Mouse (Mus musculus): ENCODE measurements around the gene Entpd8. TPM values are rescaled to one million over a fixed set of nuclear protein-coding genes. Genes with fewer than 3 reads are reported as not detected.

Entpd8 gene
- total RNA-seq, 1 experiment = not detected

DNA sequence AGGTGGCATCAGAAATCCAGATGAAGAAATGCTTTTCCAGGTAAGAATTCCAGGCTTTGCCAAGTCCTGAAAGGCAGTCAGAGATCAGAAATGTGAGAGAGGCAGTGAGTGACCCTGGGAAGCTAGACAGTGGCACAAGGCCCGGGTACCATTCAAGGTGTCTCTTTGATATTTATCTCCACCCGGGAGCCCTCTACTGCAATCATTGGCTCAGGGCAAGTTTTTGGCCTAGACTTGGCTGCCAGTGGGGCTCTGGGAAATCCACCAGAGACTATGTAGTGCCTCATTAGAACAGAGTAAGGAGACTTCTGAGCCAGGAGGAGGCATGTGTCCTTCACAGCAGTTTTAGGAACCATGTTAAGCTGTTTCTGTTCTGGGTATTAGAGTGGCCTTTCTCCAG, 42.6 kb downstream of the Entpd8 start:
- Histone ChIP-seq H3K4me1 (ENCODE audit: control insufficient read depth in 2 of 2, insufficient read depth in 2 of 2, low read length in 2 of 2, poor library complexity in 1 of 2) (no peaks in the 10 kb centered on the region; a peak in 2 of 4 replicates), H3K9me3 (ENCODE audit: control insufficient read depth, insufficient read depth, low read depth, low read length) (no peaks in the 10 kb centered on the region), H3K27ac (ENCODE audit: insufficient read depth, low read depth, low read length, poor library complexity, severe bottlenecking) (no peak overlapping the region), H3K36me3 (ENCODE audit: control insufficient read depth, insufficient read depth, low read length, poor library complexity, severe bottlenecking) (no peaks in the 10 kb centered on the region), H3K4me3 (ENCODE audit: insufficient read depth in 1 of 2, low read depth in 1 of 2, low read length in 2 of 2, poor library complexity in 1 of 2, severe bottlenecking in 1 of 2) (no peak overlapping the region), H3K9ac (ENCODE audit: insufficient read depth, low read depth, low read length, poor library complexity, severe bottlenecking) (no peak overlapping the region)
- in situ Hi-C loops (cut with MboI; ENCODE audit: low sequenced_read_pairs in 2 of 2, unreplicated experiment in 2 of 2) = no loop called here
- DNase-seq (ENCODE audit: low read depth, low spot score) = no peak
- TF ChIP-seq MAFK (IDR thresholded peaks at IDR 0.05; ENCODE audit: insufficient read depth, low read depth, low read length) = no peak
- no peak for TF ChIP-seq ZC3H11A (IDR thresholded peaks at IDR 0.05; ENCODE audit: borderline replicate concordance, low read depth, low read length)
- TF ChIP-seq ZNF384 (IDR thresholded peaks at IDR 0.05; ENCODE audit: low read depth, low read length) = no peak
- TF ChIP-seq HCFC1 (IDR thresholded peaks at IDR 0.05; ENCODE audit: borderline replicate concordance, insufficient read depth, low read length) = no peak
- TF ChIP-seq CHD2 (IDR thresholded peaks at IDR 0.05; ENCODE audit: low read depth, low read length) = no peak

- in situ Hi-C loops (cut with MboI; ENCODE audit: low sequenced_read_pairs in 2 of 2, unreplicated experiment in 2 of 2) = no loop called here
- Histone ChIP-seq H3K4me3 (ENCODE audit: insufficient read depth in 1 of 2, low read depth in 1 of 2, low read length in 2 of 2, poor library complexity in 1 of 2, severe bottlenecking in 1 of 2) (no peak overlapping the region), H3K9me3 (ENCODE audit: control insufficient read depth, insufficient read depth, low read depth, low read length) (no peaks in the 10 kb centered on the region), H3K9ac (ENCODE audit: insufficient read depth, low read depth, low read length, poor library complexity, severe bottlenecking) (no peak overlapping the region), H3K27ac (ENCODE audit: insufficient read depth, low read depth, low read length, poor library complexity, severe bottlenecking) (no peak overlapping the region), H3K4me1 (ENCODE audit: control insufficient read depth in 2 of 2, insufficient read depth in 2 of 2, low read length in 2 of 2, poor library complexity in 1 of 2) (no peaks in the 10 kb centered on the region; a peak in 2 of 4 replicates), H3K36me3 (ENCODE audit: control insufficient read depth, insufficient read depth, low read length, poor library complexity, severe bottlenecking) (no peaks in the 10 kb centered on the region)
- TF ChIP-seq CHD2 (IDR thresholded peaks at IDR 0.05; ENCODE audit: low read depth, low read length) = no peak
- TF ChIP-seq HCFC1 (IDR thresholded peaks at IDR 0.05; ENCODE audit: borderline replicate concordance, insufficient read depth, low read length) = no peak
- TF ChIP-seq ZNF384 (IDR thresholded peaks at IDR 0.05; ENCODE audit: low read depth, low read length) = no peak
- no peak for TF ChIP-seq ZC3H11A (IDR thresholded peaks at IDR 0.05; ENCODE audit: borderline replicate concordance, low read depth, low read length)
- no peak for TF ChIP-seq MAFK (IDR thresholded peaks at IDR 0.05; ENCODE audit: insufficient read depth, low read depth, low read length)
- no peak for DNase-seq (ENCODE audit: low read depth, low spot score)
Observed at GRCm38 (mm10) chr2:25123527-25123926, 43.4 kb downstream of the Entpd8 start.

GRCm38 (mm10) chr2:25124411-25124810, 44.3 kb downstream of the Entpd8 start:
- Histone ChIP-seq H3K9me3 (ENCODE audit: control insufficient read depth, insufficient read depth, low read depth, low read length) (no peaks in the 10 kb centered on the region), H3K9ac (ENCODE audit: insufficient read depth, low read depth, low read length, poor library complexity, severe bottlenecking) (no peak overlapping the region), H3K4me1 (ENCODE audit: control insufficient read depth in 2 of 2, insufficient read depth in 2 of 2, low read length in 2 of 2, poor library complexity in 1 of 2) (no peaks in the 10 kb centered on the region; a peak in 2 of 4 replicates), H3K4me3 (ENCODE audit: insufficient read depth in 1 of 2, low read depth in 1 of 2, low read length in 2 of 2, poor library complexity in 1 of 2, severe bottlenecking in 1 of 2) (no peak overlapping the region), H3K27ac (ENCODE audit: insufficient read depth, low read depth, low read length, poor library complexity, severe bottlenecking) (no peak overlapping the region), H3K36me3 (ENCODE audit: control insufficient read depth, insufficient read depth, low read length, poor library complexity, severe bottlenecking) (no peaks in the 10 kb centered on the region)
- in situ Hi-C loops (cut with MboI; ENCODE audit: low sequenced_read_pairs in 2 of 2, unreplicated experiment in 2 of 2) = no loop called here
- no peak for DNase-seq (ENCODE audit: low read depth, low spot score)
- no peak for TF ChIP-seq CHD2 (IDR thresholded peaks at IDR 0.05; ENCODE audit: low read depth, low read length)
- no peak for TF ChIP-seq MAFK (IDR thresholded peaks at IDR 0.05; ENCODE audit: insufficient read depth, low read depth, low read length)
- no peak for TF ChIP-seq HCFC1 (IDR thresholded peaks at IDR 0.05; ENCODE audit: borderline replicate concordance, insufficient read depth, low read length)
- TF ChIP-seq ZC3H11A (IDR thresholded peaks at IDR 0.05; ENCODE audit: borderline replicate concordance, low read depth, low read length) = no peak
- TF ChIP-seq ZNF384 (IDR thresholded peaks at IDR 0.05; ENCODE audit: low read depth, low read length) = no peak

- no peaks in the 10 kb centered on the region; a peak in 2 of 4 replicates for H3K4me1 ChIP-seq (ENCODE audit: control insufficient read depth in 2 of 2, insufficient read depth in 2 of 2, low read length in 2 of 2, poor library complexity in 1 of 2)
- H3K27ac ChIP-seq (ENCODE audit: insufficient read depth, low read depth, low read length, poor library complexity, severe bottlenecking) = no peak overlapping the region
- DNase-seq (ENCODE audit: low read depth, low spot score) = no peak
Observed at GRCm38 (mm10) chr2:25125146-25125545, 45.0 kb downstream of the Entpd8 start.

More at GRCm38 (mm10) chr2:25125146-25125545, 45.0 kb downstream of the Entpd8 start:
- Histone ChIP-seq H3K36me3 (ENCODE audit: control insufficient read depth, insufficient read depth, low read length, poor library complexity, severe bottlenecking) (no peaks in the 10 kb centered on the region), H3K9me3 (ENCODE audit: control insufficient read depth, insufficient read depth, low read depth, low read length) (no peaks in the 10 kb centered on the region), H3K9ac (ENCODE audit: insufficient read depth, low read depth, low read length, poor library complexity, severe bottlenecking) (no peak overlapping the region), H3K4me3 (ENCODE audit: insufficient read depth in 1 of 2, low read depth in 1 of 2, low read length in 2 of 2, poor library complexity in 1 of 2, severe bottlenecking in 1 of 2) (no peak overlapping the region)
- no peak for TF ChIP-seq ZC3H11A (IDR thresholded peaks at IDR 0.05; ENCODE audit: borderline replicate concordance, low read depth, low read length)
- TF ChIP-seq CHD2 (IDR thresholded peaks at IDR 0.05; ENCODE audit: low read depth, low read length) = no peak
- TF ChIP-seq MAFK (IDR thresholded peaks at IDR 0.05; ENCODE audit: insufficient read depth, low read depth, low read length) = no peak
- TF ChIP-seq HCFC1 (IDR thresholded peaks at IDR 0.05; ENCODE audit: borderline replicate concordance, insufficient read depth, low read length) = no peak
- no peak for TF ChIP-seq ZNF384 (IDR thresholded peaks at IDR 0.05; ENCODE audit: low read depth, low read length)
- in situ Hi-C loops (cut with MboI; ENCODE audit: low sequenced_read_pairs in 2 of 2, unreplicated experiment in 2 of 2) = no loop called here

All from ES-E14 (cell line).